Mouse (Mus musculus): ENCODE measurements around the gene Trappc11.
A peak's percentile ranks its signal among the peaks of the same experiment; 100 is the strongest.

The Trappc11 gene

DNA sequence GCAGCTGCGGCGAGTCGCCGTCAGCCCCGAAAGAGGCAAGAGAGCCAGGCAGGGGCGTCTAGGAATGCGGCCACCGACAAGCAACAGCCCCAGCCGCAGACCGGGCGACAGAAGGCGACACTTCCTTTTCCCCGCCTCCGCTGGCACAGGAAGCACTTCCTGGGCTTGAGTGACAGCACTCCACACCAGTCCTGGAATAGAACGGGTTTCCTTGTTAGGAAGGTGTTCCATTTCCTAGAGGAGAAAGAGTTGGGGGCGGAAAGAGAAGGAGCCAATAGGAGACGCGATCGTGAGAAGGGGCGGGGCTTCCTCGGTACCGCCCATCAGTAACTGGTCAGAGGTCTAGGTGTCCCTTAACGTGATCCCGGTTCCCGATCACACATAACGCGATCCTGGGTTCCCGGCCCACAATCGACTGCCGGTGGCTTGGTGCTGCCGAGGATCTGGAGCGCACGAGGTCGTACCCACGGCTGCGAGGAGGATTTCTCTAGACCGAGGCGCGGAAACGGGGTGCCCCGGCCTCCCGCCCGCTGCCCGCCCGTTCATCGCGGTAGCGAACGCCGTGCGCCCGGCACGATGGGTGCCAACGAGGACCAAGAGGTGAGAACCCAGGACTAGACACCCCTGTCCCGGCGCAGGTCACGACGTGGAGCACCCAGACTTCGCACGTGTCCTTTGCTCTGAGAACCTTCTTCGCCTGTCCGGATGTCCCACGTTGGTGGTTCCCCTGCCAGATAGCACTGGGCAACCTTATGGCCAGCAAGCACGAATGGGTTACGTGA is at the start of gene Trappc11, which contains the start of gene Rwdd4a:
Gene Trappc11, minus strand, starts transcription at position 127 of the 782 bp plus-strand sequence.
Gene Rwdd4a, plus strand, starts transcription at position 321 of the 782 bp plus-strand sequence.
- peak; percentile 95 for DNase-seq

DNA sequence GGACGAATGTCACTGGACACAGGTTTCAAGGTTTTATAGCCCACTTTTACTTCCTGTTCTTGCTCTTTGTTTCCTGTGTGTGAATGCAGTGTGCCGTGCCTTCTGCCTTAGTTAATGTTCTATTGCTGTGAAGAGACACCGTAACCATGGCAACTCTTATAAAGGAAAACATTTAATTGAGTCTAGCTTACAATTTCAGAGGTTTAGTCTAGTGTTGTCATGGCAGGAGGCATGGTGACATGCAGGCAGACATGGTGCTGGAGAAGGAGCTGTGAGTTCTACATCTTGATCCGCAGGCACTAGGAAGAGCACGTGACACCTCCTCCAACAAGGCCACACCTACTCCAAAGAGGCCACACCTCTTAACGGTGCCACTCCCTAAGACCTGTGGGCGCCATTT is 48.2 kb upstream of the Trappc11 start:
- DNase-seq = no peak

DNA sequence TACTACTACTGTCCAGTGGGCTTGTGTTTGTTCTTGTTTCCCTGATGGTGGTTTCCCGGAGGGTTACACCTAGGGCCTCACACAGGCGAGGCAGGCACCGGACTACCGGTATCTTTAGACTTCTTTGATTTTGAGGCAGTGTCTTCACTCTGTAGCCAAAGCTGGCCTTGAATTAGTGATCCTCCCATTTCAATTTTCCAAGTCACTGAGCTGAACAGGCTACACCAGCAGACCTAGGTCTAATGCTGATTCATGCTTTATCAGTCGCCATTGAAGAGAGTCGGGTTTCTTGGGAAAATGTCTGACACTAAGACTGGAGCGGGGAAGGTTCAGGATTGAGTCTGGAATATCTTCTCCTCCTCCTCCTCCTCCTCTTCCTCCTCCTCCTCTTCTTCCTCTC is 40.2 kb upstream of the Trappc11 start:
- no peak for DNase-seq

DNA sequence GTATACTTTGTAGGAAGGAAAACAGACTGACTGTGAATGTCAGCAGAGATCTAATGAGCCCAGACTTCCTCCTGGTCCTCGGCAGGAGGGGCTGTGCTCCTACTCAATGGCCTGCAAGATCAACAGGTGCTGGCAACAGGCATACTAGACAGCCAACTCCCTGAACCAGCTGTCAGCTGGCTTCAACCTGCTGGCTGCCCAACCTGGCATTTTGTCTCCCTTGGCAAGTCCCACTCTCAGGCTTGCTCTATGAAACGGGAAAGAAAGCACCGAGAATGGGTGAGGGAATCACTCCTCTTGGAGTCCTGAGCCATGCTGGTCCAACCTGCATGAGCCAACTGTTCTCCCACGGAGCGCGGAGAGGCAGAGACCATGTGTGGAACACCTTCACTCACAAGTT is 36.9 kb upstream of the Trappc11 start:
- DNase-seq = no peak

GRCm38 (mm10) chr8:47568098-47568497 is 34.8 kb upstream of the Trappc11 start:
- DNase-seq = no peak

DNA sequence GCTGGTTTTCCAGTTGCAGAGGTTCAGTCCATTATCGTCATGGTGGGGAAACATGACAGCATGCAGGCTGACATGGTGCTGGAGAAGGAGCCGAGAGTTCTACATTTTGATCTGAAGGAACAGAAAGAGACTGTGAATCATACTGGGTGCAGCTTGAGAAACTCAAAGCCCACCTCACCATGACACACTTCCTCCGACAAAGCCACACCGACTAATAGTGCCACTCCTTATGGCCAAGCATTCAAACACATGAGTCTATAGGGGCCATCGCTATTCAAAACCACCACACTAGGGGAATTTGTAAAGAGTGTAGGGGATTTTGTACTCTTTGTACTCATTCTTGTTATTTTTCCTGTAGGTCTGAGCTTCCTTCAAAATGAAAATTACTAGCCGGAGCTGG is 33.3 kb upstream of the Trappc11 start:
- no peak for DNase-seq

DNA sequence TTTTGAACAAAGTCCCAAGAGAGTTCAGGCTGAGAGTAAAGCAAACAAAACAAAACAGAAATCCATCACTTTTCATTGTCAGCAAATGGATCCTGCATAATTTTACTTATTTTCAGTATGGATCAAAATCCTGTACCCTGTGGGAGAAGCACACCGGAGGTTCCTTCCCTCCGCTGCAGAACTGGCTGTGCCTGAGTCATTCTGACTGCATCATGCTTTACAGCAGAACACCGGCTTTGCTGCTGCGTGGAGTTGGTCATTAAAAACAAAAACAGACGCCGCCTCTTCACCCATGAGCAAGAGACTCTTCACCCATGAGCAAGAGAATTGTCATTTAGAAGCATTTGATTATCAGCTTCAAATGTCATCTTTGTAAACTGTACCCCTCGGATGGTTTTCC is 27.5 kb upstream of the Trappc11 start:
- DNase-seq = no peak

DNA sequence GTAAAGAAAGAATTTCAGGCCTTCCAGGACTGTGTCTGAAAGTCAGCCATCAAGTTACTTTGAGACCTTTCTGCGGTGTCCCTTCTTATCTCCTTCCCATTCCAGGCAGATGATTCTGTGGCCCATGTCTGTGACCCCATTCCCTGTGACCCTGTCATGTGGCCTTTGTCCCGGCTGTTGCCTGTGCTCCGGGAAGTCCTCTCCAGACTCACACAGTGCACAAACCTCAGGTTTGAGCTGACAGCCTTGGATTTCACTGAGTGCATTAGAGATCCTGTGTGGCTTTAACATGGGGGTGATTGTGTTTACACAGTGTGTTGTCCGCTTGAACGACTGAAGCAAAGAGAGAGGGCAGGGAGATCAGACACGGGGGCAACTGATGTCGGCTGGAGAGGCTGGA is 25.0 kb upstream of the Trappc11 start:
- no peak for DNase-seq

DNA sequence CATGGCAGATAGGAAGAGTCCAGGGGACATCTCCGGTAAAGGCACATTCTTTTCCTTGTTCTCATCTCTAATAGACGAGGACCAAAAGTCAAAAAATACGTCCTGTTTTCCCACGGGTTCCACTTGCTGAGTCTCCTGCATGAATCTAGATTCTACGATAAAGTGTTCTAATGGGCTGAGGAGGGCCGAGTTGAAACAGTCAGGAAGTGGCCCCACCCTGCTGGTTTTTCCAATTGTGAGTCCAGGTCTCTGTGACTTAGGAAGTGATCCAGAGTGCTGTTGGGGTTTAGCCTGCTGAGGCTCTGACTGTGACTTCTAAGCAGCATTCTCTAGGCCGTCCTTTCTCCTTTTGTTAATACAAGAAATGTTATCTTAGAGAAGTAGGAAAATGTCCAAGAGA is 23.2 kb upstream of the Trappc11 start:
- DNase-seq = no peak

- DNase-seq = no peak
Observed at GRCm38 (mm10) chr8:47553613-47554012, 20.3 kb upstream of the Trappc11 start.

- DNase-seq = no peak
Observed at GRCm38 (mm10) chr8:47547102-47547501, 13.8 kb upstream of the Trappc11 start.

DNA sequence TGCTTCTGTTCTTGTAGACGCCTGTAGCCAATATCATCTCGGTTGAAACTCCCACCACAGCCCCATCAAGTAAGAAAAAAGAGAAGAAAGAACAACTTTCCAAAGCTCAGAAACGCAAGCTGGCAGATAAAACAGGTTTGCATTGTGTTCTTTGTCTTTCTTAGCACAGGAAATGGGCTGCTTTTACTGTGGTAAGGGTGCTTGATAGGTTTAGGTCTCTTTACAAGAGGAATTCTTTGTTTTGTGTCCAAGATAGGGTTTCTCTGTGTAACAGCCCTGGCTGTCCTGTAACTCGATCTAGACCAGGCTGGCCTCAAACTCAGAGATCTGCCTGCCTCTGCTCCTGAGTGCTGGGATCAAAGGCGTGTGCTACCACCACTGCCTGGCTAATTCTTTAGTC is 10.8 kb upstream of the Trappc11 start:
- no peak for DNase-seq

DNA sequence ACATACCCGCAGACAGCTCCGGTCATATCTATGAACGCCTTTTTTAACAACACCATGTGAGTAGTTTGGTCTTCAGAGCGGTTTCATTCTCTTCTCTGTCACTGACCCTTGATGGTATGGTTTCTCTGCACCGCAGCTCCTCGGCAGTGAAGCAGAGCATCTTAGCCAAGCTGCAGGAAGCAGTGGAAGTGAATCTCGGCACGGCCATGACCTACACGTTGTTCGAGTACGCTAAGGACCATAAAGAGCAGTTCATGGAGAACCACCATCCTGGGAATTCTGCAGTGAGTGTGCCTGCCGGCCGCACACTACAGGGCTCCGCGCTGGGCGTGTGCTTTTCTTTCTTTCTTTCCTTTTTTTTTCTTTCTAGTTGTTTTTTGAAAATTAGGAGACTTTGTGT is 9.5 kb upstream of the Trappc11 start:
- no peak for DNase-seq

DNA sequence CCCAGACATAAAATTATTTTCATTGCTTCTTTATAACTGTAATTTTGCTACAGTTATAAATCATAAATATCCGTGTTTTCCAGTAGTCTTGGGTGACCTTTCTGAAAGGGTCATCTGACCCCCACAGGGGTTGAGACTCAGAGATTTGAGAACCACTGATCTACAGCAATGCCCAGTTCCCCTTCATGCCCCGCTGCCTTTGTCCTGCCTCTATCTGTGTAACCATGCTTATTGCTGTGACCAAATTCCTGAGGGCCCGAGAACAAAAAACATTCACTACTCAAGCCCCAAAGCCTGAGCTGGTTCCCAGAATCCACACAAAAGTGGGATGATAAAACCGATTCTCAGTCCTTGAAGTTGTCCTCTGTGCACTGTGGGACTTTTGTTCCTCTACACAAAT is 5.1 kb upstream of the Trappc11 start:
- no peak for DNase-seq

DNA sequence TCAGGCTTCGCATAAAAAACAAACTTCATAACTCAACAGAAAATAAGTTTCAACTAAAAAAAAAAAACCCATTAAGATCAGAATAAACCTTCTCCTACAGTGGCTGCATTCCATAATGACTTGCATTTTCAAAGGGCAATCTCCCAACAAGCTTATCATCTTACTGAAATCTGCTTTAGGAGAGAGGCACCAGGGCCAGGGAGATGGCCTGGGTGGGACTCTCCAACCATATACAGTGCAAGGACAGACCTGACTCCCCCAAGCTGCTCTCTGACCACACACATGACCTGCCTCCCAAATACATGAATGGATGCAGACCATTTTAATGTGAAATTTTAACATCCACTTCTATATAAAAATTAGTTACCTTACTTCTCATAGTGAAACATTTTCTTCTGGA is 5.2 kb downstream of the Trappc11 start:
- DNase-seq = no peak

GRCm38 (mm10) chr8:47513601-47514000 is 19.7 kb downstream of the Trappc11 start:
- DNase-seq = no peak

- no peak for DNase-seq
Observed at GRCm38 (mm10) chr8:47510930-47511329, 22.3 kb downstream of the Trappc11 start.

GRCm38 (mm10) chr8:47505431-47505830 is 27.8 kb downstream of the Trappc11 start:
- no peak for DNase-seq

- DNase-seq = no peak
Observed at GRCm38 (mm10) chr8:47502546-47502945, 30.7 kb downstream of the Trappc11 start.

GRCm38 (mm10) chr8:47501994-47502393 is 31.3 kb downstream of the Trappc11 start:
- DNase-seq = no peak

GRCm38 (mm10) chr8:47495428-47495827 is 37.8 kb downstream of the Trappc11 start:
- DNase-seq = no peak

- DNase-seq = no peak
Observed at GRCm38 (mm10) chr8:47494602-47495153, 38.6 kb downstream of the Trappc11 start.

GRCm38 (mm10) chr8:47493106-47493505 is 40.2 kb downstream of the Trappc11 start:
- no peak for DNase-seq

DNA sequence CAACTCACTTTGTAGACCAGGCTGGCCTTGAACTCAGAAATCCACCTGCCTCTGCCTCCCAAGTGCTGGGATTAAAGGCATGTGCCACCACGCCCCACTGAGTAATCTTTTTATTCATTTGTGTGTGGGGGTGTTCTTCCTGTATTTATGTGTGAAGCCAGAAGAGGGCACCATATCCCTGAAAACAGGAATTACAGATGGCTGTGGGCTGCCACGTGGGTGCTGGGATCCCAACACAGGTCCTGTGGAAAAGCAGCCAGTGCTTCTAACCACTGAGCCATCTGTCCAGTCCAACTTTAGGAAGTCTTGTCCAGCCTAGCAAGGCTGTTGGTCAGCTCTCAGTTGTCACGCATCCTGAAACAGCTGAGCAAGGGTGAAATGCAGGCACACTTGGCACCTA is 46.0 kb downstream of the Trappc11 start:
- no peak for DNase-seq
